Mouse (Mus musculus): ENCODE measurements around the gene Gm49711.

- TF ChIP-seq CTCF (IDR thresholded peaks at IDR 0.05; ENCODE audit: extremely low read depth, insufficient read depth, low read length) (no peak), POLR2A (IDR thresholded peaks at IDR 0.05; ENCODE audit: extremely low read depth, insufficient read depth, low read length) (no peak)
Measured at GRCm38 (mm10) chr16:92195094-92195493, 137.0 kb downstream of the Gm49711 start.

All from cortical plate, adult 2 months (tissue).